Mouse (Mus musculus): ENCODE measurements at regions not wholly inside any gene's neighbourhood (a gene's known extent, or its start where the extent isn't known, plus 50 kb on each side); places are given as distances from the start of the nearest gene placed in this dataset.

- DNase-seq (ENCODE audit: low spot score): no peak
- Histone ChIP-seq H3K4me2 (replicated peaks; ENCODE audit: low read depth, low read length, severe bottlenecking) (no peak overlapping the region), H3K27me3 (ENCODE audit: control insufficient read depth, insufficient read depth, low read length) (no peaks in the 10 kb centered on the region), H3K9ac (ENCODE audit: low read depth, low read length, severe bottlenecking) (no peak overlapping the region), H3K4me1 (ENCODE audit: control insufficient read depth, insufficient read depth, low read length) (no peaks in the 10 kb centered on the region), H3K4me3 (replicated peaks; ENCODE audit: low read length) (no peak overlapping the region), H3K36me3 (ENCODE audit: control insufficient read depth, insufficient read depth, low read length) (no peaks in the 10 kb centered on the region), H3K27ac (replicated peaks; ENCODE audit: low read depth, low read length) (no peak overlapping the region), H3K9me3 (ENCODE audit: control insufficient read depth, low read length) (no peaks in the 10 kb centered on the region)
- no peak for TF ChIP-seq POLR2A (IDR thresholded peaks at IDR 0.05; ENCODE audit: borderline replicate concordance, extremely low read depth, insufficient read depth, insufficient read length)
- WGBS: 84% methylated on average over 3 of the region's 3 CpGs
- ATAC-seq (ENCODE audit: low FRiP score, low read depth): no peak
Observed at GRCm38 (mm10) chr2:78804931-78805330, 63.0 kb upstream of the Ube2e3 start.

DNA sequence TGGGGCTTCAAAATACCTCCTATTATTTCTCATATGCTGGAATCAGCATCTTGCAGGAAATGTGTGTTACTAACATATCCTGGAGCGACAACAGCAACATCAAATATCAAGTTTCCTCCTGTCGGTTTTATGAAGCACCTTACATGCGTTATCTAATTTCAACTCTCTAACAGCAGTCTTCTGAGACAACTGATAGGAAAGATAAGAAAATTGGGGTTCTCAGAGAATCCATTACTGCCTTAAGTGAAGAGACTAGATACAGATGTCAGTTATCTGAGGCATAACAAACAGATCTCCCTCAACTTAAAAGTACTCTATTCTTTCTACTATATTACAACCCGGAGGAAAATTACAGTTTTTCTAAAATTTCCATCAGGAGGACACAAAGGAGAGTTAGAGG lies 64.4 kb upstream of the Ube2e3 start:
- Histone ChIP-seq H3K27me3 (ENCODE audit: control insufficient read depth, insufficient read depth, low read length) (no peaks in the 10 kb centered on the region), H3K9me3 (ENCODE audit: control insufficient read depth, low read length) (no peaks in the 10 kb centered on the region), H3K36me3 (ENCODE audit: control insufficient read depth, insufficient read depth, low read length) (no peaks in the 10 kb centered on the region), H3K27ac (replicated peaks; ENCODE audit: low read depth, low read length) (no peak overlapping the region), H3K4me3 (replicated peaks; ENCODE audit: low read length) (no peak overlapping the region), H3K4me1 (ENCODE audit: control insufficient read depth, insufficient read depth, low read length) (no peaks in the 10 kb centered on the region), H3K4me2 (replicated peaks; ENCODE audit: low read depth, low read length, severe bottlenecking) (no peak overlapping the region), H3K9ac (ENCODE audit: low read depth, low read length, severe bottlenecking) (no peak overlapping the region)
- DNase-seq (ENCODE audit: low spot score) (no peak), ATAC-seq (ENCODE audit: low FRiP score, low read depth) (no peak)
- 84% methylated on average over 4 of the region's 4 CpGs for WGBS
- TF ChIP-seq POLR2A (IDR thresholded peaks at IDR 0.05; ENCODE audit: borderline replicate concordance, extremely low read depth, insufficient read depth, insufficient read length): no peak

GRCm38 (mm10) chr2:78795446-78795845 lies 72.5 kb upstream of the Ube2e3 start:
- Histone ChIP-seq H3K4me2 (replicated peaks; ENCODE audit: low read depth, low read length, severe bottlenecking) (no peak overlapping the region), H3K9ac (ENCODE audit: low read depth, low read length, severe bottlenecking) (no peak overlapping the region), H3K9me3 (ENCODE audit: control insufficient read depth, low read length) (no peaks in the 10 kb centered on the region), H3K4me3 (replicated peaks; ENCODE audit: low read length) (no peak overlapping the region), H3K27me3 (ENCODE audit: control insufficient read depth, insufficient read depth, low read length) (no peaks in the 10 kb centered on the region), H3K36me3 (ENCODE audit: control insufficient read depth, insufficient read depth, low read length) (no peaks in the 10 kb centered on the region), H3K27ac (replicated peaks; ENCODE audit: low read depth, low read length) (no peak overlapping the region), H3K4me1 (ENCODE audit: control insufficient read depth, insufficient read depth, low read length) (no peaks in the 10 kb centered on the region)
- ATAC-seq (ENCODE audit: low FRiP score, low read depth) (no peak), DNase-seq (ENCODE audit: low spot score) (no peak)
- no peak for TF ChIP-seq POLR2A (IDR thresholded peaks at IDR 0.05; ENCODE audit: borderline replicate concordance, extremely low read depth, insufficient read depth, insufficient read length)
- WGBS: 57% methylated on average over 5 of the region's 5 CpGs

GRCm38 (mm10) chr2:78794734-78795133 lies 73.2 kb upstream of the Ube2e3 start:
- Histone ChIP-seq H3K4me3 (replicated peaks; ENCODE audit: low read length) (no peak overlapping the region), H3K4me2 (replicated peaks; ENCODE audit: low read depth, low read length, severe bottlenecking) (no peak overlapping the region), H3K4me1 (ENCODE audit: control insufficient read depth, insufficient read depth, low read length) (no peaks in the 10 kb centered on the region), H3K36me3 (ENCODE audit: control insufficient read depth, insufficient read depth, low read length) (no peaks in the 10 kb centered on the region), H3K27me3 (ENCODE audit: control insufficient read depth, insufficient read depth, low read length) (no peaks in the 10 kb centered on the region), H3K9me3 (ENCODE audit: control insufficient read depth, low read length) (no peaks in the 10 kb centered on the region), H3K27ac (replicated peaks; ENCODE audit: low read depth, low read length) (no peak overlapping the region), H3K9ac (ENCODE audit: low read depth, low read length, severe bottlenecking) (no peak overlapping the region)
- DNase-seq (ENCODE audit: low spot score): no peak
- TF ChIP-seq POLR2A (IDR thresholded peaks at IDR 0.05; ENCODE audit: borderline replicate concordance, extremely low read depth, insufficient read depth, insufficient read length): no peak
- ATAC-seq (ENCODE audit: low FRiP score, low read depth): no peak
- WGBS: 72% methylated on average over 5 of the region's 5 CpGs

DNA sequence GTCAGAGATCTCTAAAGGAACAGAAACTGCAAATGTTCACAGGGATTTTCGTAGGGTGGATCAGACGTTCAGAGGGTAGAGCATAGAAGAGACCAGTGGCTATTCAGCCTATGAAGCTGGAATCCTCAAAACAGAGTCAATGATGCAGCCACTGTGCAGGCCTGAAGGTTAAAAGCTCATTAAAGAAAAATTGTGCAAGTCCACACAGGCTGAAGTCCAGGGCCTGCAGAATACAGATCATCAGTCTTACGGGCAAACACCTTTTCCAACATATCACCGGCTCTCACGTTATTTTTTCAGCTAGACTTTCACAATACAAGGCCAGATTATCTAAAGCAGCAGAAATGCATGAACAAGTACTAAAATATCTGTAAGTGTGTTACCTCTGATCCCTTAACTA lies 78.8 kb upstream of the Ube2e3 start:
- no peak overlapping the region for H3K4me3 ChIP-seq (replicated peaks; ENCODE audit: low read length)
- no peak overlapping the region for H3K4me2 ChIP-seq (replicated peaks; ENCODE audit: low read depth, low read length, severe bottlenecking)
- H3K36me3 ChIP-seq (ENCODE audit: control insufficient read depth, insufficient read depth, low read length): no peaks in the 10 kb centered on the region
- 87% methylated on average over 5 of the region's 5 CpGs for WGBS
- no peaks in the 10 kb centered on the region for H3K27me3 ChIP-seq (ENCODE audit: control insufficient read depth, insufficient read depth, low read length)
- H3K27ac ChIP-seq (replicated peaks; ENCODE audit: low read depth, low read length): no peak overlapping the region
- H3K9ac ChIP-seq (ENCODE audit: low read depth, low read length, severe bottlenecking): no peak overlapping the region
- DNase-seq (ENCODE audit: low spot score): no peak
- no peak for TF ChIP-seq POLR2A (IDR thresholded peaks at IDR 0.05; ENCODE audit: borderline replicate concordance, extremely low read depth, insufficient read depth, insufficient read length)
- no peaks in the 10 kb centered on the region for H3K9me3 ChIP-seq (ENCODE audit: control insufficient read depth, low read length)
- ATAC-seq (ENCODE audit: low FRiP score, low read depth): no peak
- no peaks in the 10 kb centered on the region for H3K4me1 ChIP-seq (ENCODE audit: control insufficient read depth, insufficient read depth, low read length)

GRCm38 (mm10) chr2:78788222-78788621 lies 79.7 kb upstream of the Ube2e3 start:
- Histone ChIP-seq H3K27me3 (ENCODE audit: control insufficient read depth, insufficient read depth, low read length) (no peaks in the 10 kb centered on the region), H3K9ac (ENCODE audit: low read depth, low read length, severe bottlenecking) (no peak overlapping the region), H3K4me3 (replicated peaks; ENCODE audit: low read length) (no peak overlapping the region), H3K27ac (replicated peaks; ENCODE audit: low read depth, low read length) (no peak overlapping the region), H3K9me3 (ENCODE audit: control insufficient read depth, low read length) (no peaks in the 10 kb centered on the region), H3K36me3 (ENCODE audit: control insufficient read depth, insufficient read depth, low read length) (no peaks in the 10 kb centered on the region), H3K4me2 (replicated peaks; ENCODE audit: low read depth, low read length, severe bottlenecking) (no peak overlapping the region), H3K4me1 (ENCODE audit: control insufficient read depth, insufficient read depth, low read length) (no peaks in the 10 kb centered on the region)
- TF ChIP-seq POLR2A (IDR thresholded peaks at IDR 0.05; ENCODE audit: borderline replicate concordance, extremely low read depth, insufficient read depth, insufficient read length): no peak
- no peak for ATAC-seq (ENCODE audit: low FRiP score, low read depth)
- DNase-seq (ENCODE audit: low spot score): no peak
